Mouse (Mus musculus): ENCODE data around the gene Cdk9.
A peak's percentile ranks its signal among the peaks of the same experiment; 100 is the strongest.

Cdk9 gene

GRCm38 (mm10) chr2:32708643-32709042 is 4.2 kb downstream of the Cdk9 start:
- DNase-seq (ENCODE audit: low read depth, low spot score): no peak

GRCm38 (mm10) chr2:32706971-32707370 is 5.9 kb downstream of the Cdk9 start:
- no peak for DNase-seq (ENCODE audit: low read depth, low spot score)

- no peak for DNase-seq (ENCODE audit: low read depth, low spot score)
Measured at GRCm38 (mm10) chr2:32705018-32705417, 7.9 kb downstream of the Cdk9 start.

- no peak for DNase-seq (ENCODE audit: low read depth, low spot score)
Measured at GRCm38 (mm10) chr2:32704021-32704421, 8.9 kb downstream of the Cdk9 start, which contains the start of gene Fpgs. Gene Fpgs, minus strand, starts transcription at chr2:32704145.

- no peak for DNase-seq (ENCODE audit: low read depth, low spot score)
Measured at GRCm38 (mm10) chr2:32703046-32703445, 9.8 kb downstream of the Cdk9 start.

GRCm38 (mm10) chr2:32700966-32701743 is 11.7 kb downstream of the Cdk9 start:
- no peak for DNase-seq (ENCODE audit: low read depth, low spot score)

GRCm38 (mm10) chr2:32699680-32700079 is 13.2 kb downstream of the Cdk9 start:
- DNase-seq (ENCODE audit: low read depth, low spot score): no peak

GRCm38 (mm10) chr2:32694691-32695090 is 18.2 kb downstream of the Cdk9 start:
- no peak for DNase-seq (ENCODE audit: low read depth, low spot score)

- DNase-seq (ENCODE audit: low read depth, low spot score): peak; percentile 95
Measured at GRCm38 (mm10) chr2:32693823-32694411, 19.0 kb downstream of the Cdk9 start.

GRCm38 (mm10) chr2:32693282-32693681 is 19.6 kb downstream of the Cdk9 start:
- DNase-seq (ENCODE audit: low read depth, low spot score): no peak

- DNase-seq (ENCODE audit: low read depth, low spot score): no peak
Measured at GRCm38 (mm10) chr2:32692496-32692895, 20.4 kb downstream of the Cdk9 start.

GRCm38 (mm10) chr2:32691041-32691440 is 21.8 kb downstream of the Cdk9 start:
- no peak for DNase-seq (ENCODE audit: low read depth, low spot score)

- peak; percentile 36 for DNase-seq (ENCODE audit: low read depth, low spot score)
Measured at GRCm38 (mm10) chr2:32689420-32689819, 23.5 kb downstream of the Cdk9 start.

GRCm38 (mm10) chr2:32687562-32687961 is 25.3 kb downstream of the Cdk9 start:
- no peak for DNase-seq (ENCODE audit: low read depth, low spot score)

- DNase-seq (ENCODE audit: low read depth, low spot score): no peak
Measured at GRCm38 (mm10) chr2:32686640-32687039, 26.2 kb downstream of the Cdk9 start.

GRCm38 (mm10) chr2:32685807-32686206 is 27.1 kb downstream of the Cdk9 start:
- no peak for DNase-seq (ENCODE audit: low read depth, low spot score)

GRCm38 (mm10) chr2:32684681-32685428 is 28.0 kb downstream of the Cdk9 start:
- no peak for DNase-seq (ENCODE audit: low read depth, low spot score)

- DNase-seq (ENCODE audit: low read depth, low spot score): no peak
Measured at GRCm38 (mm10) chr2:32683701-32684100, 29.2 kb downstream of the Cdk9 start.

- DNase-seq (ENCODE audit: low read depth, low spot score): no peak
Measured at GRCm38 (mm10) chr2:32682721-32683417, 30.0 kb downstream of the Cdk9 start.

- DNase-seq (ENCODE audit: low read depth, low spot score): no peak
Measured at GRCm38 (mm10) chr2:32681754-32682153, 31.1 kb downstream of the Cdk9 start.

GRCm38 (mm10) chr2:32680961-32681650 is 31.8 kb downstream of the Cdk9 start:
- DNase-seq (ENCODE audit: low read depth, low spot score): no peak

All from brain, embryonic 18.5 days (tissue).